Mouse (Mus musculus) splenic B cell, adult 2 months (primary cell): Measurements from ENCODE around the gene Prkag2.
A peak's percentile ranks its signal among the peaks of the same experiment; 100 is the strongest.

Experiments used
- DNase-seq: peaks from one replicate; pipeline ENCODE4 v3.0.0-alpha.2; 2011; ENCODE audit warnings: low read depth, low spot score
- H3K27me3 ChIP-seq: 2 replicates; pipeline ENCODE4 v1.6.1; 2012; ENCODE audit warnings: mild to moderate bottlenecking, low read length, moderate library complexity, mixed read lengths; ENCODE audit not compliant: control insufficient read depth, poor library complexity, insufficient read depth, severe bottlenecking
- H3K36me3 ChIP-seq: 2 replicates; pipeline ENCODE4 v1.6.1; 2012; ENCODE audit warnings: mild to moderate bottlenecking, low read length, moderate library complexity, mixed read lengths; ENCODE audit not compliant: control insufficient read depth, poor library complexity, insufficient read depth, severe bottlenecking

Gene Prkag2

GRCm38 (mm10) chr5:25097891-25098290 is 2.6 kb downstream of the Prkag2 start:
- Histone ChIP-seq H3K36me3 (no peaks in the 10 kb centered on the region), H3K27me3 (no peaks in the 10 kb centered on the region)
- no peak for DNase-seq

DNA sequence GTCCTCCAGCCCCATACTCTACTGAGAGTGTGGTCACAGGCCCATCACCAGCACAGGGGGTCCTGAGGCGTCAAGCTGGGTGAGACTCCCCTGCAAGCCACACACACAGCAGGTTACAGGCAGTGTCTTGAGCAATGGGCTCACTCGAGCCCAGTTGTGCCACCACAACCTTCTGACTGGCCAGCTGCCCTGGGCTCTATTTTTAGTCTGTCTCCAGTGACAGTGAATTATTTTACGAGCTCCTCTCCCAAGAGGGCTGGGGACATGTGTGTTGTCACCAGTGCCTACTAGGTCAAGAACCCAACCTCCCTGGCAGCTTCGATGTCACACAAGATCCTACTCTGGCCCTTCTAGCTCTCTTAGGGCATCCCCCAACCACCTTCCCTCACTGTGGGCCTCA is 4.0 kb downstream of the Prkag2 start:
- H3K36me3 ChIP-seq, result no peaks in the 10 kb centered on the region
- H3K27me3 ChIP-seq, result no peaks in the 10 kb centered on the region
- DNase-seq, result no peak

GRCm38 (mm10) chr5:25092630-25093245 is 7.7 kb downstream of the Prkag2 start:
- Histone ChIP-seq H3K36me3 (no peaks in the 10 kb centered on the region), H3K27me3 (no peaks in the 10 kb centered on the region)
- DNase-seq, result peak; percentile 59

GRCm38 (mm10) chr5:25089258-25089972 is 11.0 kb downstream of the Prkag2 start:
- Histone ChIP-seq H3K36me3 (no peaks in the 10 kb centered on the region), H3K27me3 (no peaks in the 10 kb centered on the region)
- DNase-seq, result no peak

DNA sequence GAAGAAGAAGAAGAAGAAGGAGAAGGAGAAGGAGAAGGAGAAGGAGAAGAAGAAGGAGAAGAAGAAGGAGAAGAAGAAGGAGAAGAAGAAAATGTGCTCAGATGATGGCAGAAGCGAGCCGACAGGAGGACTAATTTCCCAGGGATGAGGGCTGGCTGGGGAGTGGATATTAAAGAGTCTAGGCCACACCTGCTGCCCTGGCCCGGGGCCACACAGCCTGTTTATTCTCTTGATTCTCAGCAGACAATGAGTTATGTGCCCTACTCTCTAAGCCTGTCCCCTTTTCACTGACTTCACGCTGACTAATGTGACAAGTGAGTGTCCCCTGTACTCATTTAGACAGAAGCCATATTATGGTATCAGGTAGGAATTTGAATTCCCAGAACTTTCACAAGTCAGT is 11.8 kb downstream of the Prkag2 start:
- no peak for DNase-seq
- Histone ChIP-seq H3K27me3 (no peaks in the 10 kb centered on the region), H3K36me3 (no peaks in the 10 kb centered on the region)

GRCm38 (mm10) chr5:25088111-25088510 is 12.3 kb downstream of the Prkag2 start:
- Histone ChIP-seq H3K36me3 (no peaks in the 10 kb centered on the region), H3K27me3 (no peaks in the 10 kb centered on the region)
- DNase-seq, result no peak

DNA sequence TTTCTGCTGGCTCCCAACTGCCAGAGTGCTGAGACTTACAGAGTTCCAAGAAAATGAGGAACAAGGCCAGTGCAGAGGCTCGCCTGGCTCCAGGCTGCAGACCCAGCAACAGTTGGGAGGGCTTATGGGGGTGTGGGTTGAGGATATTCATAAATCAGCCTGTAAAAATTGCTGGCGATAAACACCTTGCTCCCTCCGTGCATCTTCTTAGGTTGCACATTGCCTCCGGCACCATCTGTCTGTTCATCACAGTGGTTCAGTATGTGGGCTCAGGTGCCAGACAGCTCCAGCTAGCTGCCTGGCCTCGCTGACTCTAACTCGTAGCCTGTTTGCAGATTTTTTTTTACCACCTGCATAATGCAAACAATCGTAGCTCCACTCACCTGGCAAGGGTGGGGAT is 13.4 kb downstream of the Prkag2 start:
- no peaks in the 10 kb centered on the region for H3K36me3 ChIP-seq
- no peak for DNase-seq
- no peaks in the 10 kb centered on the region for H3K27me3 ChIP-seq

GRCm38 (mm10) chr5:25086234-25086633 is 14.2 kb downstream of the Prkag2 start:
- Histone ChIP-seq H3K36me3 (no peaks in the 10 kb centered on the region), H3K27me3 (no peaks in the 10 kb centered on the region)
- no peak for DNase-seq

DNA sequence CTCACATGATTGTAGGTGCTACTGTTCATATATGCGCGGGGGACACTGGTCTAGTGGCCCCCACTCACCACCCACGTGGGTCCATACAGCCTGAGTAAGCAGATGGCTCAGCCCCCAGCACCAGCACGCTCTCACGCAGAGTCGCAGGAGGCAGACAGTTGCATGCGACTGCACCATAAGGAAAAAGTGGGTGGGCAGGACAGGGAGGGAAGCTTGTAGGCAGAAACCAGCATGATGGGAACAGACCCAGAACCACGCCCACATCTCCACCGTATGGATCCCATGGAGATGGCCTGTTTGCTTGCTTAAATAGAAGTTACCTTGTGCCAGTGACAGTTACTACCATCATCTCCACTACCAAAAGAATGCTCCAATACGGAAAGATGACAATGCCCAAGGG is 15.3 kb downstream of the Prkag2 start:
- no peak for DNase-seq
- Histone ChIP-seq H3K36me3 (no peaks in the 10 kb centered on the region), H3K27me3 (no peaks in the 10 kb centered on the region)

- no peak for DNase-seq
- Histone ChIP-seq H3K27me3 (no peaks in the 10 kb centered on the region), H3K36me3 (no peaks in the 10 kb centered on the region)
These were observed 16.6 kb downstream of the Prkag2 start for GRCm38 (mm10) chr5:25083816-25084215.

- Histone ChIP-seq H3K27me3 (no peaks in the 10 kb centered on the region), H3K36me3 (no peaks in the 10 kb centered on the region)
- DNase-seq, result peak; percentile 23
These were observed 17.9 kb downstream of the Prkag2 start for GRCm38 (mm10) chr5:25082542-25082941.

DNA sequence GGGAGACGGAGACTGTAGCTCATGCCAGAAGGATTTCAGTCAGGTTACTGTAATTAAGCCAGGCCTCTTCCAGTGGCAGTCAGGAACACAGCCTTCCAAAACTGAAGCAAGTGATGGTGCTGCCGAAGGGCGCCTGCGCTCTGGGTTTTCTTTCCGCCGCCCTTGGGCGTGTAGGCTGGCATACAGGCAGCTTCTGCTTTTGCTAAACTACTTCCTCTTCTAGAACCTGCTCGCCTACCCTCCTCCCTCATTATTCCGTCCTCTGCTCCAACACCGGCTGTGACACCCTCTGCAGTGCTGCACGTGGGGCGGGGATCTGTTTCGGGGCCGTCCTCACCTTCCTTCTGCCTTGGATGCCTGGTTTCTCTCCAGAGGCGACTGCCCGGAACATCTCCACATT is 18.9 kb downstream of the Prkag2 start:
- peak; percentile 87 for DNase-seq
- Histone ChIP-seq H3K27me3 (no peaks in the 10 kb centered on the region), H3K36me3 (no peaks in the 10 kb centered on the region)

DNA sequence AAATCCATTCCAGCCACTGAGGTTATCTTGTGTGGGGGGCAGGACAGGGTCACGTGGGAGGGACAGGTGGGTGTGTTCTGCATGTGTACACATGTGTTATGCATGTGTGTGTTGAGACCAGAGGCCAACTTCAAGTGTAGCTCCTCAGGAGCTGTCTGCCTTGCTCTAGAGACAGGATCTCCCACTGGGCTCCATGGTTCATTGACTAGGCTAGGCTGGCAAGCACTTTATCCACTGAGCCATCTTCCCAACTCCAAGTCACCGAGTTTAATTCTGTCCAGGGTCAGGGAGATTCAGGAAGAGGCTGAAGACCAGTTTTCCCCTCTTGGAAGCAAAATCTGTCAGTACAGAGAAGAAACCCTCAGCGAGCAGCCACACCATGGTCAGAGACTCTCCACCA is 19.4 kb downstream of the Prkag2 start:
- H3K36me3 ChIP-seq, result no peaks in the 10 kb centered on the region
- no peaks in the 10 kb centered on the region for H3K27me3 ChIP-seq
- DNase-seq, result no peak

DNA sequence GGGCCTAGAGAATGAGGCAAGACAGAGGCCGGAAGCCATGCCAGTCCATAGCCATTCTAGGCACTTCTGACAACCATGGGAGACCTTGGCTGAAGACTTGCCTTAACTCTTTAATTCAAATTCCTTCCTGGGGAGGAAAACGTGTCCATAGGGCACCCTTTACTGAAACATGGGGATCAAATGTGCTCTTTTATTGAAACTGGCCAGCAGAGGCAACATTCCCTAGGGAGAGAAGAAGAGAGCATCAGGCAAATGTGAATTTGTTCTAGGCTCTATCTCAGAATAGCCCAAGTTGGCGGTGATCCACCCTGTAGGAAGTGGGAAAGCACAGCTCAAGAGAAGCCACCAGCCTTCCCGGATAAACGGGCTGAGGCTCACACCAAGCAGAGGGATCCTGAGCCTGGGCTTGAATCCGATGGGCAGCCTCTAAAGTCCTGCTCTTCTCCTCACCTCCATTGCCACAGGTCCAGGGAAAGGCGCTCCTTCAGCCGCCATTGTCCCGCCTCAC is 19.9 kb downstream of the Prkag2 start:
- H3K36me3 ChIP-seq, result no peaks in the 10 kb centered on the region
- no peak for DNase-seq

DNA sequence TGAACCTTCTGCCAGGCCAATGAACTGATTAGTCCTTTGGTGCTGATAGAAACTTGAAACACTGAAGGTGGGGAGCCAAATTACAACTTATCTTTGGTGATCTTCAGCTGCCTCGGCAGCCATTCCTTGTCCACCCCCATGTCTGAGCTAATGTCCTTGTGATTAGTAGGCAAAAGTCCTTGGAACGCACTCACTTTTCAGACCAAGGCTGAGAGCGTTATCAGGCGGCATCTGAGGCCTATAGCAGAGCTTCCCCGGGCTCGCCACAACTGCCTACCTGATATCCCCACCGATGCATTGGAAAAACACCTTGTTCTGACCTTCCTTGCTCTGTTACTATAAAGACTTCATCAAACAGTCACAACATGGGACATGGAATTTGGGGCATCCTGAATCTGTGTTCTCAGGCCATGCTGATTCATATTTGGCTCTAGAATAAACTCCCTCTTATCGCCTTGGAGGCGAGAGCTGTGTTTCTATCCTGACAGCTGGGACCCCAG is 20.6 kb downstream of the Prkag2 start:
- H3K27me3 ChIP-seq, result no peaks in the 10 kb centered on the region
- DNase-seq, result no peak
- H3K36me3 ChIP-seq, result no peaks in the 10 kb centered on the region

More for the DNA sequence above, 19.9 kb downstream of the Prkag2 start:
- H3K27me3 ChIP-seq, result no peaks in the 10 kb centered on the region
